Mouse (Mus musculus) stomach, postnatal 0 days (tissue): Measurements from ENCODE around the gene Eef1a1. TPM values are rescaled to one million over a fixed set of nuclear protein-coding genes. Genes with fewer than 3 reads are reported as not detected.
A peak's percentile ranks its signal among the peaks of the same experiment; 100 is the strongest.

Source experiments
- ATAC-seq: fragments of 200-750 bp; cut with Nextera tagmentation; 2 replicates; pipeline ENCODE4 v1.8.0; 2017; ENCODE audit not compliant: low FRiP score, low TSS enrichment
- DNase-seq: peaks from one replicate; pipeline ENCODE4 v3.0.0-alpha.2; 2016; ENCODE audit warnings: low spot score
- H3K27ac ChIP-seq: fragments of 300-500 bp; sonication (generic); replicated peaks from 2 replicates; pipeline ENCODE4 v1.5.1; 2014; ENCODE audit warnings: mild to moderate bottlenecking, control low read depth
- H3K27me3 ChIP-seq: fragments of 300-500 bp; sonication (generic); 2 replicates; pipeline ENCODE4 v1.6.1; 2014; ENCODE audit warnings: low read length; ENCODE audit not compliant: control insufficient read depth, insufficient read depth
- H3K36me3 ChIP-seq: fragments of 300-500 bp; sonication (generic); 2 replicates; pipeline ENCODE4 v1.6.1; 2014; ENCODE audit warnings: low read length, mixed read lengths; ENCODE audit not compliant: control insufficient read depth, insufficient read depth
- H3K4me1 ChIP-seq: fragments of 300-500 bp; sonication (generic); replicated peaks from 2 replicates; pipeline ENCODE4 v1.6.1; 2014; ENCODE audit warnings: antibody characterized with exemption; ENCODE audit not compliant: control insufficient read depth, insufficient read depth
- H3K4me2 ChIP-seq: fragments of 300-500 bp; sonication (generic); replicated peaks from 2 replicates; pipeline ENCODE4 v1.6.1; 2014; ENCODE audit warnings: low read depth, mild to moderate bottlenecking, control low read depth, moderate library complexity
- H3K4me3 ChIP-seq: fragments of 300-500 bp; sonication (generic); 2 replicates; pipeline ENCODE4 v1.5.1; 2014; ENCODE audit warnings: low read depth, low read length, control low read depth
- H3K9ac ChIP-seq: fragments of 300-500 bp; sonication (generic); 2 replicates; pipeline ENCODE4 v1.6.1; 2014; ENCODE audit warnings: mild to moderate bottlenecking, low read length, control low read depth, mixed read lengths
- H3K9me3 ChIP-seq: fragments of 300-500 bp; sonication (generic); 2 replicates; pipeline ENCODE4 v1.6.1; 2016; ENCODE audit warnings: low read length; ENCODE audit not compliant: control insufficient read depth
- CTCF ChIP-seq: IDR thresholded peaks from 2 replicates; pipeline ENCODE4 v1.5.1; 2016; ENCODE audit warnings: antibody characterized with exemption, low read depth, mild to moderate bottlenecking, moderate library complexity
- EP300 ChIP-seq: optimal IDR thresholded peaks from 2 replicates; pipeline ENCODE3; 2016; ENCODE audit warnings: antibody characterized with exemption
- WGBS: fragments of 180-500 bp; shearing (Covaris S2); extraction: QIAGEN DNeasy Blood & Tissue Kit; methylation state at CpG from one replicate; pipeline ENCODE4 v1.1.7; 2014; 5-methylcytosine and 5-hydroxymethylcytosine counted together
- polyA plus RNA-seq: library from polyadenylated mRNA; unstranded; fragments of >200 nt; fragmentation: Nextera tagmentation; extraction: Ambion mirVana; gene quantifications from 2 replicates; pipeline ENCODE4 v1.2.1, GENCODE M21; 2015

Eef1a1 gene
- polyA plus RNA-seq, 1 experiment from 2014 or later: 2,673 TPM

DNA sequence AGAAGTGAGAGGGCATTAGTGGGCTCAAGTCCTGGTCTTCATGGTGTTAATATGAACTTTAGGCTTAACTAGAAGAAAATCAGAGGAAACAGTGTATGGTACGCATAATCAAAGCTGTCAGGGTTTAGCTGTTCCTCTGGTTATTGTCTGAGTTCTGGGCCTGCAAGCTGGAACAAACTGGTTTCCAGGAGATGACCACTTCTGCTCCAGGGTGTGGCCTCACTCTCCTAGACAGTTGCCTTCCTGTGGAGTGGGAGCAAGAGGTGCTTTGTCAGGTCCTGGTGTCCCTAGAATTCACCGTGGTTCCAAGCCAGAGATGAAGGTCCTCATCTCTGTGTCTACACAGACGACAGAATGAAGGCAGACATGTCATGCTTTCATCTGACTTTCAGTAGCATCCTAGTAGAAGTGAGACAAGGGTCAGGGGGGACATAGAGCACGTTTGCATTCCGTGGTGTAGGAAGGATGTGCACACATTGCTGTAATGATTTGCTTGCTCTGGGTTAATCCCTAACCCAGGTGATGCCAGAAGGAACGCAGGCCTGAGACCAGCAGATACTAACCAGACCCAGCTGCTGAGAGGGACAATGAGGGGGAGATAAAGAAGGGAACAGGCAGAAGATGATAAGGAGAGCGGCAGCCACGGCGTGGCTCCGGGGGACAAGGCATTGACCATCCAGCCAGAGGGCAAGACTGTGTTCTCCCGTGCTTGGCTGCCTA lies 17.2 kb upstream of the Eef1a1 start:
- no peak for TF ChIP-seq CTCF
- no peak for TF ChIP-seq EP300
- ATAC-seq: 0 out of 2 replicates have a peak, but pooled peaks have one; percentile 26
- Histone ChIP-seq H3K4me2 (no peak overlapping the region), H3K4me1 (no peaks in the 10 kb centered on the region), H3K9ac (no peak overlapping the region), H3K27me3 (no peaks in the 10 kb centered on the region), H3K9me3 (no peaks in the 10 kb centered on the region), H3K27ac (no peak overlapping the region), H3K36me3 (no peaks in the 10 kb centered on the region), H3K4me3 (no peak overlapping the region)
- DNase-seq: no peak
- WGBS: 35% methylated on average over 11 of the region's 11 CpGs

GRCm38 (mm10) chr9:78505223-78505622 lies 16.3 kb upstream of the Eef1a1 start:
- H3K4me3 ChIP-seq: no peak overlapping the region
- H3K9ac ChIP-seq: no peak overlapping the region
- H3K27me3 ChIP-seq: no peaks in the 10 kb centered on the region
- no peaks in the 10 kb centered on the region for H3K4me1 ChIP-seq
- WGBS: 92% methylated on average over 6 of the region's 6 CpGs
- no peak for DNase-seq
- no peak overlapping the region for H3K4me2 ChIP-seq
- no peaks in the 10 kb centered on the region for H3K9me3 ChIP-seq
- no peaks in the 10 kb centered on the region for H3K36me3 ChIP-seq
- no peak for ATAC-seq
- no peak overlapping the region for H3K27ac ChIP-seq
- TF ChIP-seq EP300 (no peak), CTCF (no peak)

GRCm38 (mm10) chr9:78504679-78505078 lies 15.7 kb upstream of the Eef1a1 start:
- Histone ChIP-seq H3K4me1 (no peaks in the 10 kb centered on the region), H3K4me3 (no peak overlapping the region), H3K4me2 (no peak overlapping the region), H3K27me3 (no peaks in the 10 kb centered on the region), H3K36me3 (no peaks in the 10 kb centered on the region), H3K9ac (no peak overlapping the region), H3K27ac (no peak overlapping the region), H3K9me3 (no peaks in the 10 kb centered on the region)
- TF ChIP-seq EP300 (no peak), CTCF (no peak)
- WGBS: 62% methylated on average over 3 of the region's 3 CpGs
- DNase-seq (no peak), ATAC-seq (no peak)

GRCm38 (mm10) chr9:78504133-78504532 lies 15.2 kb upstream of the Eef1a1 start:
- TF ChIP-seq CTCF (no peak), EP300 (no peak)
- H3K4me3 ChIP-seq: no peak overlapping the region
- H3K4me1 ChIP-seq: no peaks in the 10 kb centered on the region
- DNase-seq: no peak
- H3K9ac ChIP-seq: no peak overlapping the region
- H3K36me3 ChIP-seq: no peaks in the 10 kb centered on the region
- no peaks in the 10 kb centered on the region for H3K27me3 ChIP-seq
- ATAC-seq: no peak
- no peaks in the 10 kb centered on the region for H3K9me3 ChIP-seq
- H3K4me2 ChIP-seq: no peak overlapping the region
- 71% methylated on average over 4 of the region's 4 CpGs for WGBS
- no peak overlapping the region for H3K27ac ChIP-seq

DNA sequence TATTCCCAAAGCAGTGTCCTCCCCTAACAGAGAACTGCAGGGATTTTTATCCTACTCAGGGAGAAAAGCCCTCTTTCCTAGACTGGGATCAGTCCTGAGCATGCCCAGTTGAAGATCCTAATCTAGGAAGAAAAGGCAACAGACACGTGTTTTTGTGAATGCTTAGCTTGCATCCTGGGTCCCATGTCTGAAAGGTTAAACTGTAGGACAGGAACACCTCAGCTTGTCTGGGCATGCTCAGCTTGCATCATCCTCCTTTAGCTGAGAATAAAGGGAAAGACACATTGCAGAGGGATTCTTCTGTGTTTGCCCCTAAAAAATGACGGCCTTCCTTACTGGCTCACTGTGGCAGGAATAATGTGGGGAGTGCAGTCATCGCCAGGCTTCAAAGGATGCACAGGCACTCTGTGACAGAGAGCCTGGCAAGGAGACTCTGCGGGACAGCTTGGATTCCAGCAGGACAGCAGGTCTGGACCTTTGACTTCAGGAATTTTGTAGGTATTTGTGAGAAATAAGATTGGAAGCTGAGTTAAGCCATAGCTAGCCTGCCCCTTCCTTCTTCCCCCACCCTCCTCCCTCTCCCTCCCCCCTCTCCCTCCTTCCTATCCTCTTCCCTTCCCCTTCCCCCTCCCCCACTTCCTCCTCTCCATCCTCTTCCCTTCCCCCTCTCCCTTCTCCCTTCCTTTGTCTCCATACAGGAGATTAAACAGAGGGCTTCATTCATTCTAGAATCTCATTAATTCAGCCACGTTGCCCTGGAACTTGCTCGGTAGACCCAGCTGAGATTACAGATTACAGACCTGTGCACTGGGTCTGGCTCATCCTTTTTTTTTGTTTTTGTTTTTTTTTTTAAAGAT lies 14.5 kb upstream of the Eef1a1 start:
- no peak for TF ChIP-seq EP300
- TF ChIP-seq CTCF: no peak
- Histone ChIP-seq H3K27ac (peak overlapping the region; percentile 35; the same call in 1 of the 2 replicates), H3K9ac (peak overlapping the region; percentile 31; the same call in 1 of the 2 replicates), H3K4me3 (no peak overlapping the region), H3K27me3 (no peaks in the 10 kb centered on the region), H3K9me3 (no peaks in the 10 kb centered on the region), H3K36me3 (no peaks in the 10 kb centered on the region), H3K4me1 (no peaks in the 10 kb centered on the region), H3K4me2 (no peak overlapping the region)
- DNase-seq (no peak), ATAC-seq (no peak)
- 27% methylated on average over 6 of the region's 6 CpGs for WGBS

DNA sequence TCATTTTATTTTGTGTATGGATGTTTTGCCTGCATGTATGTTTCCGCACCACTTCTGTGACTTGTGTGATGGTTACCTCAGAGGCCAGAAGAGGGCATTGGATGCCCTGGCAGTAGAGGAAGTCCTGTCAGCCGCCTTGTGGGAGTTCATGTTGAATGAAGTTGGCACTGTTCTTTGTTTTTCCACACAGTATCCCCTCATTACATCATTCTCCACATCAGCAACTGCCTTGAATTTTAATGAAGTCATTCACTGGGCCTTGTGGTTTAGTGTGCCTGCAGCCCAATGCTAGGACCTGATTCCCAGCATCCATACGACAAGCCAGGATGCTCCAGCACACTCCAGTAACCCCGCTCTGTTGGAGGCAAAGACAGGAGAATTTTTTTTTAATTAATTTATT lies 12.3 kb upstream of the Eef1a1 start:
- WGBS: 82% methylated on average over 4 of the region's 4 CpGs
- H3K4me2 ChIP-seq: no peak overlapping the region
- no peak overlapping the region for H3K4me3 ChIP-seq
- no peaks in the 10 kb centered on the region for H3K4me1 ChIP-seq
- no peaks in the 10 kb centered on the region for H3K36me3 ChIP-seq
- H3K27ac ChIP-seq: no peak overlapping the region
- TF ChIP-seq EP300: no peak
- no peak for TF ChIP-seq CTCF
- H3K9ac ChIP-seq: no peak overlapping the region
- DNase-seq (no peak), ATAC-seq (no peak)
- H3K27me3 ChIP-seq: no peaks in the 10 kb centered on the region
- no peaks in the 10 kb centered on the region for H3K9me3 ChIP-seq
